Mouse (Mus musculus): ENCODE measurements around the gene Olfr572. TPM values are rescaled to one million over a fixed set of nuclear protein-coding genes. Genes with fewer than 3 reads are reported as not detected.

Olfr572 gene
- not detected in 2 replicates for polyA plus RNA-seq (2016; fragmentation: Nextera tagmentation; extraction: Ambion mirVana)

DNA sequence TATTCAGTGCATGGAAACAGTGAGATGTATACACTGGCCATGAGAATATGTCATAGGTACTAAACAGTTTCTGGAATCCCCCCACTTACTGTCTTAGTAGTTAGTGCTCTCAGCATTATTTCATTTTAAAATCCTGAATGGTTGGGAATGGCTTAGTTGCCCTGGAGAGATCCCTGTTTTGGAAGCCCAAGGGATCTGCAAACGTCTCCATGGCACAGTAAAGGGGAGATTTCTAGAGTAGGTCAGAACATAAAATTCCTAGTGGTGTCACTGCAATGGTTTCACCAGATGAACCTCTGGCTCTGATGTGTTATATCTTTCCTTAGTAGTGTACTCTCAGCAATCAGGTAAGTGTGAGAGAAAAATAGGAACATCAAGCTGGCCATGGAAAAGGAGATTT, at the start of gene Olfr572:
Gene Olfr572 (plus strand): TSS at position 301 of the 400 bp plus-strand sequence.
- Histone ChIP-seq H3K4me3 (no peak within 1 kb of the TSS), H3K36me3 (no peaks in the 10 kb centered on the region), H3K27ac (replicated peaks) (no peak within 1 kb of the TSS), H3K9me3 (replicated peaks) (no peaks in the 10 kb centered on the region), H3K4me1 (no peaks in the 10 kb centered on the region), H3K27me3 (ENCODE audit: low read depth, poor library complexity, severe bottlenecking) (no peaks in the 10 kb centered on the region)
- DNase-seq (ENCODE audit: low spot score): no peak
- 79% methylated on average over 1 of the region's 1 CpGs for WGBS

DNA sequence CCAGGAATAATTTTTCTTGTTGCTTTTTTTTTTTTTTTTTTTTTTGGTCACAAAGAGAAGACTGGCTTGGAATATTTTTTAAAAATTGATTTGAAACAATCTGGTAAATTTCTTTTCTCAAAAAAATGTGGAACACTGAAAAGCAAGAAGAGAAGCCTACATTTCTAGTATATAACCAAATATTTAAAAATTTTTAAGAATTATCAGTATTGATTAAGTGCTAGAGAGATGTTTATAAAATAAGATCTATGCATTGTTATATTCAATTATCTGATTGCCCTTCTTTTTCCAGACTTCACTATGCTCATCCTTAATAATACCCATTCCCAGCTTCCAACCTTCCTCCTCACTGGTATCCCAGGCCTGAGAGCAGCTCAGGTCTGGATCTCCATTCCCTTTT, 47.4 kb upstream of the Olfr572 start, which contains the start of gene Olfr568:
Gene Olfr568 (plus strand): TSS at position 301 of the 400 bp plus-strand sequence.
- H3K27me3 ChIP-seq (ENCODE audit: low read depth, poor library complexity, severe bottlenecking): no peaks in the 10 kb centered on the region
- H3K36me3 ChIP-seq: no peaks in the 10 kb centered on the region
- H3K4me1 ChIP-seq: no peaks in the 10 kb centered on the region
- no peak within 1 kb of the TSS for H3K4me3 ChIP-seq
- no peak within 1 kb of the TSS for H3K27ac ChIP-seq (replicated peaks)
- H3K9me3 ChIP-seq (replicated peaks): no peaks in the 10 kb centered on the region
- no peak for DNase-seq (ENCODE audit: low spot score)

DNA sequence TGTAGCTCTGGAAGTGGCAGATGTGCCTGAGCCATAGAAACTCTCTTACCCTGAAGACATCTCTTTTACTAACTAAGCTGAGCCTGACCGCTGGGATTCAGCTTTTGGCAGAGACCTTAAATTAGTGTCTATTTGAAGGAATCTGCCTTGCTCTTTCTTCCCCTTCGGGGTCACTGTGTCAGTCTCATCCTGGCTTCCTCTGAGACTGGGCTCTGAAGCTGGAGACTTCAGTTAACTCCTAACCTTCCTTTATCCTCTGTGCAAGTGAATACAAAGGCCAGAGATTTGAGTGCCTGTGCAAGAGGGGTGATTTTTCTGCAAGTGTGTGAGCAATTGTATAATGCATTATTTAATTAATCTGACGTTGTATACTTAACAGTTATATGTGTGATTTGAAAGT, 33.4 kb upstream of the Olfr572 start, which contains the start of gene Olfr569:
Gene Olfr569 (minus strand): TSS at position 101 of the 400 bp plus-strand sequence.
- Histone ChIP-seq H3K27me3 (ENCODE audit: low read depth, poor library complexity, severe bottlenecking) (no peaks in the 10 kb centered on the region), H3K4me3 (no peak within 1 kb of the TSS), H3K9me3 (replicated peaks) (no peaks in the 10 kb centered on the region), H3K4me1 (no peaks in the 10 kb centered on the region), H3K36me3 (no peaks in the 10 kb centered on the region), H3K27ac (replicated peaks) (no peak within 1 kb of the TSS)
- 85% methylated on average over 3 of the region's 3 CpGs for WGBS
- no peak for DNase-seq (ENCODE audit: low spot score)

DNA sequence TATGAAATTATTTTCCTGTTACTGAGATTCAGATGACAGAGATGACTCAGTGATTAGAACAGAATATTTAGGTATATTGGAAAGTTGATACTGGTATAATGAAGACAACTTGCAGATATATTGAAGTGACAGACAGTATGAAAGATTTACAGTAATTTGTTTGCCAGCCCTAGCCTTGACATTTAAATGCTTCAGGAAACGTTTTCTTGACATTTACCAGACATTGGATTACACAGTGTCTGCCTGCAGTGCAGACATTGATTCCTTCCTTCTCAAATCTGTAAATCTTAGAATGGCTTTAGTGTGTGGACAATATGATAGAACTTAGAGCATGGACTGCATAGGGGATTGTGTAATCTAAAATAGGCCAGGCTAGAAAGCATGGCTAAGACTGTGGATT, 8.9 kb upstream of the Olfr572 start:
- 74% methylated on average over 1 of the region's 1 CpGs for WGBS
- Histone ChIP-seq H3K27ac (replicated peaks) (no peak overlapping the region), H3K27me3 (ENCODE audit: low read depth, poor library complexity, severe bottlenecking) (no peaks in the 10 kb centered on the region), H3K36me3 (no peaks in the 10 kb centered on the region), H3K4me3 (no peak overlapping the region), H3K9me3 (replicated peaks) (no peaks in the 10 kb centered on the region), H3K4me1 (no peaks in the 10 kb centered on the region)
- no peak for DNase-seq (ENCODE audit: low spot score)

DNA sequence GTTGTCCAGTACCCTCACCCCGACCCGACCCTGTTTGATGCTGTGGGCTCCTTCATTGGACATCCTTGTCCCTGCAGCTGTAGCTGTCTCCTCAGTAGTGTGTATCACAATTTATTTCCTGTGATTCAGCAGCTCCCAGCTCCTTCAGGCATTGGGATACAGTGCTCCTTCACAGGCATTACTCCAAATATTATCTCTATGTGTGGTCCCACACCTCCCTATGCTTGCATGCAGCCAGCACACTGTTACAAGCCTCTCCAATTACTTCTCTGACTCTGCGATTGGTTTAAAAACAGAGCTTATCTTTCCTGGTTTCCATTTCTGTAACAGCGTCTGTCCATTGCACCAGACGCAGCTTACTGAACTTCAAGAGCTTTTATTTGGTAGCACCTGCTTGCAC, 7.8 kb upstream of the Olfr572 start:
- Histone ChIP-seq H3K36me3 (no peaks in the 10 kb centered on the region), H3K4me1 (no peaks in the 10 kb centered on the region), H3K9me3 (replicated peaks) (no peaks in the 10 kb centered on the region), H3K27ac (replicated peaks) (no peak overlapping the region), H3K4me3 (no peak overlapping the region), H3K27me3 (ENCODE audit: low read depth, poor library complexity, severe bottlenecking) (no peaks in the 10 kb centered on the region)
- no peak for DNase-seq (ENCODE audit: low spot score)
- 82% methylated on average over 5 of the region's 5 CpGs for WGBS

DNA sequence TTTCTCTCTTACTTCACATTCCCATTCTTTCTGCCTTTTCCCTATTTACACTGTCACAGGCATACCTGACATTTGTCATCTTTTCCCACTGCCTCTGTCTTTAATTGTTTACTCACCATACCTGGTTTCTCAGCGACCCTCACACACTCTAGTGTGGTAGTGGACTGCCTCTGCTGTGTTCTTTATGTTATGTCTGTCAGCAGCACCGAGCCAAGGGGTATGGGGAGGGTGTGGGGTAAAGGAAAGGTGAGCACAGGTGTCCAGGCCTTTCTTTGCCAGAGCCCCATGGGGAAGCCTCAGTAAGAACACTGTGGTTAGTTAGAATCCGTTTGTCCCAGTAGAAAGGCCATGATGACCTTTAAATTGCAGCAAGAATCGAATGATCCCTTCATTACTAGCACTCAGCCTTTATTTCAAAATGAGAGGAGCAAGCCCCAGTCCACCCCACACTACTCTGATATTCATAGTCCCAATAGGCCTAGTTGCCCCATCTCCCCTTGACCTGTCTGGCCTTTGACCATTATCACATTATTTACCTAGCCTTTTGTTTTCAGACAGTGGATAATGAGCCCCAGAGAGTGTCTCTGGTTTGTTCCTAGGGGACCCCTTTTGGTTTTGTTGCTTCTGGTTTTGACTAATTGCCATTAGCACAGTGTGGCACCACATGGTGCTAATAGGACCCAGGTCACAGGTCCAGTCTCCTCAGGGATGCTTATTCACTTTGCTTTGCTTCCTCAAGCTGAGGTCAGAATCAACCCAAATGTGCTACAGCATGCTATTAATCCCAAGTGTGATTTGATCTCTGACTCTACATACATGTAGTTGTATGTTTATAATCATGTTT, 7.0 kb upstream of the Olfr572 start, which contains the start of gene Olfr571:
Gene Olfr571 (minus strand): TSS at position 505 of the 844 bp plus-strand sequence.
- no peak for DNase-seq (ENCODE audit: low spot score)
- H3K4me1 ChIP-seq: no peaks in the 10 kb centered on the region
- H3K36me3 ChIP-seq: no peaks in the 10 kb centered on the region
- WGBS: 69% methylated on average over 4 of the region's 4 CpGs
- H3K27me3 ChIP-seq (ENCODE audit: low read depth, poor library complexity, severe bottlenecking): no peaks in the 10 kb centered on the region
- no peak within 1 kb of the TSS for H3K4me3 ChIP-seq
- no peaks in the 10 kb centered on the region for H3K9me3 ChIP-seq (replicated peaks)
- no peak within 1 kb of the TSS for H3K27ac ChIP-seq (replicated peaks)

DNA sequence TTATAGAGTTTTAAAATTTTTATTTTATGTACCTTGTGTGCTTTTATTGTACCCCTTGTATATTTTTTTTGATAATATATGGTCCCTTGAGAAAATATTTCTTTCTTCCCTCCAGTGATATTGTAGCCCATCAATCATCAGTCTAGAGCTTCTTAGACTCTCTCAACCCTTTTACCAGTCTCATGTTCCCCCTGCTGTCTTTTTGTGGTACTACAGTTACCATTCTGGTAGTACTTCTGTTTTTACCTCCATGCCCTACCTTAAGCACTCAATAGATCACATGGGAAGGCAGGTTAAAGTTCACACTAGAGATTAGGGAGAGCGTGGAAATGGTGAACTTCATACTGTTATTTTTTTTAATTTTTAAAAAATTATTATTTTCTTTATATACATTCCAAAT, 4.6 kb upstream of the Olfr572 start:
- no peak for DNase-seq (ENCODE audit: low spot score)

DNA sequence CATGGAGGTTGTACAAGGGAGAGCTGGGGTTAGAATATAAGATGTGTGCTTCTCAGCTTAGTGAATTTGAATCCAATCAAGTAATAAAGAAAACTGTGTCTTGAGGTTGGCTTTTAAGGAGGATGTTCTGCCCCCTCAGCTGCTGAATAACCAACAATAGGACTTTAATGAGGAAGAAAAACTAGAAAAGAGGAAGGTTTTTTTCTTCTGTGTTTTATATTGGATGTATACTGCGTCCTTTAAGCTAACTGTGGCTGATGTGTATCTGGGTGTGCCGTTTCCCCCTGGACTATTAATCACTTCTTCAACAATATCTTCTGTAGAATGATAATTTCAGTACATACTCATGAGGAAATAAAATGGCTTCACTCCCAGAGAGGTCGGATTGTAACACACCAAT, 2.9 kb downstream of the Olfr572 start:
- H3K4me1 ChIP-seq: no peaks in the 10 kb centered on the region
- WGBS: 84% methylated on average over 3 of the region's 3 CpGs
- H3K27me3 ChIP-seq (ENCODE audit: low read depth, poor library complexity, severe bottlenecking): no peaks in the 10 kb centered on the region
- no peaks in the 10 kb centered on the region for H3K36me3 ChIP-seq
- H3K9me3 ChIP-seq (replicated peaks): no peaks in the 10 kb centered on the region
- H3K27ac ChIP-seq (replicated peaks): no peak overlapping the region
- H3K4me3 ChIP-seq: no peak overlapping the region
- DNase-seq (ENCODE audit: low spot score): no peak

More for the DNA sequence above, 4.6 kb upstream of the Olfr572 start:
- Histone ChIP-seq H3K4me3 (no peak overlapping the region), H3K27ac (replicated peaks) (no peak overlapping the region), H3K36me3 (no peaks in the 10 kb centered on the region), H3K9me3 (replicated peaks) (no peaks in the 10 kb centered on the region), H3K27me3 (ENCODE audit: low read depth, poor library complexity, severe bottlenecking) (no peaks in the 10 kb centered on the region), H3K4me1 (no peaks in the 10 kb centered on the region)
- WGBS: 28% methylated on average over 1 of the region's 1 CpGs

DNA sequence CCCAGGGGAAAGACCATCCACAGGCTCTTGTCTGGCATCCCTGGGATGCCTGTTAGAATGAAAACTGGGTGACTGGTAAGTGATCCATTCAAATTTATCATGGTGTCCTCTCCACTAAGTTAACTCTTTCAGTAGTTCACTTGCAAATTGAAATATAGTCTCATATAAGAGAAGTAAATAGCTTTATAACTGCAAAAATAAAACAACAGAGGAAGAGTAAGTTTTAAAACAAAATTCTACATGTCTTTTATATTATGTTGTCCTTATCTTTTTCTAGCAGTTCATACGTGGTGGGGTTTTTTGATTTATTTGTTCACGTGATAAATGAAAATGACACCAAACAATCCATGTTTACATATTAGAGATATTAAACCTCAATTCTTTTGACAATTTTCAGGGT, 18.3 kb downstream of the Olfr572 start, which contains the start of gene Olfr573-ps1:
Gene Olfr573-ps1 (minus strand): TSS at position 101 of the 400 bp plus-strand sequence.
- H3K4me1 ChIP-seq: no peaks in the 10 kb centered on the region
- no peak within 1 kb of the TSS for H3K4me3 ChIP-seq
- H3K9me3 ChIP-seq (replicated peaks): no peaks in the 10 kb centered on the region
- no peaks in the 10 kb centered on the region for H3K36me3 ChIP-seq
- 93% methylated on average over 2 of the region's 2 CpGs for whole genome bisulfite sequencing
- H3K27me3 ChIP-seq (ENCODE audit: low read depth, poor library complexity, severe bottlenecking): no peaks in the 10 kb centered on the region
- DNase-seq (ENCODE audit: low spot score): no peak
- H3K27ac ChIP-seq (replicated peaks): no peak within 1 kb of the TSS

DNA sequence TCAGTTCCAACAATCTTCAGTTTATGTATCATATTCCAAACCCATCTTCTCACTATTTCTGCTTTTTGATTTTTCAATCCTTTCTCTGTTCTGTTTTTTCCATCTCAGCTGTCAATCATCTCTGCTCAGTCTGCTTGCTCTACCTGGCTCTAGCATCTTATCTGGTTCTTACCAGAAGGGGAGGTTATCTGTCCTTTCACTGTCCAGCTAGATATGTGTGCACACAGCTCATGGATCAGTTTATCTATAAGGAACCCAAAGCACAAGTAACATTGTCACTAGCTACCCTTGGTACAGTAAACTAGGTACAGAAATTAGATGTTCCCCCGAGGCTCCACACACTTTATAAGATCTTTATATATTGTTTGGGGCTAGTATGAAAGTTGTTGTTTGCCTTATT, 19.2 kb downstream of the Olfr572 start:
- Histone ChIP-seq H3K27ac (replicated peaks) (no peak overlapping the region), H3K4me3 (no peak overlapping the region), H3K4me1 (no peaks in the 10 kb centered on the region), H3K9me3 (replicated peaks) (no peaks in the 10 kb centered on the region), H3K36me3 (no peaks in the 10 kb centered on the region), H3K27me3 (ENCODE audit: low read depth, poor library complexity, severe bottlenecking) (no peaks in the 10 kb centered on the region)
- no peak for DNase-seq (ENCODE audit: low spot score)
- WGBS: 83% methylated on average over 1 of the region's 1 CpGs

DNA sequence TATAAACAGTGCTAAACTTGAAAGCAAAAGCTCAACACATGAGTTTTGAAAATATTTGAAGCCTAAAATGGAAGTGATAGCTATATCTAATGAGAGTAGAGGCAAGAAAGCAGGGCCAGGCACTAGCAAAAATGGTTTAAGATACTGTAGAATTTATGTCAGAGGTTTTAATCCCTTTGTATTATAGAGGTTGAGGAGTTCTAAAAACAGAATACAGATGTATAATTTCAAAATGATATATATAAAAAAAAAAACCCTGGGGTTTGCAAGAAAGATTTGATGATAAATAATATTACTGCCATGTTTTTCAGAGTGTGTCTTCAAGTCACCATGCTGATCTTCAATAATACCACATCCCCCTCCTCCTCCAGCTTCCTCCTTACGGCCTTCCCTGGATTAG, 24.0 kb downstream of the Olfr572 start, which contains the start of gene Olfr574:
Gene Olfr574 (plus strand): TSS at position 301 of the 400 bp plus-strand sequence.
- H3K36me3 ChIP-seq: no peaks in the 10 kb centered on the region
- DNase-seq (ENCODE audit: low spot score): no peak
- no peak within 1 kb of the TSS for H3K27ac ChIP-seq (replicated peaks)
- H3K4me3 ChIP-seq: no peak within 1 kb of the TSS
- H3K9me3 ChIP-seq (replicated peaks): no peaks in the 10 kb centered on the region
- 93% methylated on average over 1 of the region's 1 CpGs for WGBS
- H3K27me3 ChIP-seq (ENCODE audit: low read depth, poor library complexity, severe bottlenecking): no peaks in the 10 kb centered on the region
- no peaks in the 10 kb centered on the region for H3K4me1 ChIP-seq

DNA sequence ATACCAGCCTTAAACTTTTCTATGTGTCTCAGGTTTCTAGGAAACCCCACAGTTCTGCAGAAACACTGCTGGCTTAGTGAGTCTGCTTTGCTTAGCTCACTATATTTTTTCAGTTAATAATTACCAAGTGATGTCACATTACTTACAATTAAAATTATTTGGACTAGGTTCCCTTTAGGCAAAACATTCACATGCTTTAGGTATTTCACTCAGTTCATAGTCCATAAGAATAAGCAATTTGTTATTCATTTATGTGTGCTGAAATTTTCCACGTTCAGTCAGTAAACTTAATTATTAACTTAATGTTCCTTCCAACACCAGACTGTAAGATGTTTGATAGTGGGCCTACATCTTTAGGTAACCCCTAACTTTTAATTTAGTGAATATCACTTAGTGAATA, 26.5 kb downstream of the Olfr572 start:
- Histone ChIP-seq H3K9me3 (replicated peaks) (no peaks in the 10 kb centered on the region), H3K27me3 (ENCODE audit: low read depth, poor library complexity, severe bottlenecking) (no peaks in the 10 kb centered on the region), H3K4me1 (no peaks in the 10 kb centered on the region), H3K4me3 (no peak overlapping the region), H3K36me3 (no peaks in the 10 kb centered on the region), H3K27ac (replicated peaks) (no peak overlapping the region)
- no peak for DNase-seq (ENCODE audit: low spot score)
- WGBS: 90% methylated on average over 1 of the region's 1 CpGs

DNA sequence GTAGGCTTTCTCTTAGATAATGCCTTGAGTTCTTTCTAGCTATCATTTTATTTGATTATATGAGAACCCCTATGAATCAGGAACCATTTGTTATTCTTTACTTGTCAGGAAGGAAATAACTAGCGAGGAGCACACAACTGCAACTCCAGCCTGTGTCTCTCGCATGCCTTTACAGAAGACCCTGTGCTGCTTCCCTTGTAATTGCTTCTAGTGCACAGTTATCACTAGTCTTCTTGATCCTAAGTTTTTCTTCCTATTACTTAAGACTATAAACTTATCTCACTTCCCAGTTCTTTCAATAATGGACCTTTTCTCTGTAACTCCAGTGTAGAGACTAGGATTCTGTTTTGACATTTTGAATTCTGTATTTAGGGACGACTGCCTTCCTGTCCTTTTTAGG, 33.9 kb downstream of the Olfr572 start:
- 81% methylated on average over 3 of the region's 3 CpGs for WGBS
- Histone ChIP-seq H3K27ac (replicated peaks) (no peak overlapping the region), H3K27me3 (ENCODE audit: low read depth, poor library complexity, severe bottlenecking) (no peaks in the 10 kb centered on the region), H3K4me3 (no peak overlapping the region), H3K4me1 (no peaks in the 10 kb centered on the region), H3K36me3 (no peaks in the 10 kb centered on the region), H3K9me3 (replicated peaks) (no peaks in the 10 kb centered on the region)
- no peak for DNase-seq (ENCODE audit: low spot score)
